Mouse (Mus musculus) testis, postnatal 14 days (tissue): ENCODE data around the gene S100a3.

Experiments used
- DNase-seq: peaks from one replicate; pipeline ENCODE4 v3.0.0; 2021; ENCODE audit warnings: low spot score

S100a3 gene

GRCm38 (mm10) chr3:90626266-90627021 is 66.1 kb downstream of the S100a3 start:
- no peak for DNase-seq

DNA sequence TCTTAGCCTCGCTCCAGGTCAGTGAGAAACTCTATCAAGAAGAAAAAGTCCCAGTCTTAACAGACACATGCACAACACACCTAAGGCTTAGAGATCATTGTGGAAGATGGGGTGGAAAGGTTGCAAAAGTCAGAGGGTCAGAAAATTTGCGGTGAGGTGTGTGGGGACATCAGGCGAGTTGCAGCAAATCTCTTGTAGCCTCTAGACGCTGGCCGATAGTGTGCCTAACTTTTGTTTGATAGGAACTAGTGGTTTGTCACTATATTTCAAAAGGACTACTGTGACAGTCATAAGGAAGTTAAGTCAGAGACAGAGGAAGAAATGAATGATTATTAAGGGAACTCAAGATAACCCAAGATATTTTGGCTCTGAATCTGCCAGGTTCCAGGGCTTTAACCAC is 67.0 kb downstream of the S100a3 start:
- no peak for DNase-seq

GRCm38 (mm10) chr3:90627807-90628206 is 67.4 kb downstream of the S100a3 start:
- DNase-seq = no peak

- DNase-seq = no peak
Observed at GRCm38 (mm10) chr3:90629298-90629697, 68.9 kb downstream of the S100a3 start.

- no peak for DNase-seq
Observed at GRCm38 (mm10) chr3:90631984-90632383, 71.6 kb downstream of the S100a3 start.

DNA sequence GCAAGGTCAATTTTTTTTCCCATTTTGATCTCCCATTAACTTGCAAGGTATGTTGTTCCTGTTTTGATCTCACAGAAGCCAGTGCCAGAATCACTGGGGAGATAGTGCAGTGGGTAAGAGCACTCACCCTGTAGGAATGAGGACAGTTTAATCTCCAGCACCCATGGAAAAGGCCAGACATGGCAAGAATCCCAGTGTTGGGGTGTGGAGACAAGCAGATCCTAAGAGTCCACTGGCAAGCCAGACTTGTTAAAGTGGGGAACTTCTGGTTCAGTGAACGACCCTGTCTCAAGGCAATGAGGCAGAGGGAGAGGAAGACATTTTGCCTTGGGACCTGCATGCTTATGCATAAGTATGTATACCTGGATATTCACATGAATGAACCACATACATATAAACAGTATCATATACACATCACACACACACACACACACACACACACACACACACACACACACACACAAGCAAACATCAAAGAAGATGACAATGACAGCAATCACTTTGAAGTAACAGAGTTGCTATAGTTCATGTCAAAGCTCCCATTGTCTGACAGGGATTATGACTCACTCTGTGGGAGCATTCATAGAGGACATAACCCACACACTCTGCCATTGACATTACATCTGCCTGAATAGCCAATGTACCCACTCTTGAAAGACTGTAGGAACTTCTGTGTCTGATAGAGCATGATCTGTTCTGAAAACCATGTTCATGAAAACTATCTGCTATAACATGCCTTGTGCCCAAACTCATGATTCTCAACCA is 78.3 kb downstream of the S100a3 start:
- DNase-seq = no peak

- DNase-seq = peak; percentile 27
Observed at GRCm38 (mm10) chr3:90639511-90640154, 79.3 kb downstream of the S100a3 start.

DNA sequence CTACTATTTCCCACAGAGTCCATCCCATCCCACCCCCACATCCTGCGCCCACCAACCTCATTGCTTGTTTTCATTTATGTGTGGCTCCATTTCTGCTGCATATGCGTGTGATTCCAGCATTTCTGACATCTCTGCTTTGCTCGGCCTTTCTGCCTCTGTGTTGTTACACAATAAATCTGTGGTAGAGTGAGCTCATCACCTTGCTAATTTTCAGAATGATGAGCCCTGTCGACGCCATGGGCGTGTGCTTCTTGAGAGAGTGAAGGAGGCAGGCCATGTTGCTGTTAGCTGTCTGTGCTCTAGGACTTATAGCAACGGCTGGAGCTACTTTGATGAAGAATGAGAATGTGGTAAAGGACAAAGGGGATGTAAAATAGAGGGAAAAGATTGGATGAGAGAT is 80.6 kb downstream of the S100a3 start:
- no peak for DNase-seq

- no peak for DNase-seq
Observed at GRCm38 (mm10) chr3:90644220-90644619, 83.8 kb downstream of the S100a3 start.

DNA sequence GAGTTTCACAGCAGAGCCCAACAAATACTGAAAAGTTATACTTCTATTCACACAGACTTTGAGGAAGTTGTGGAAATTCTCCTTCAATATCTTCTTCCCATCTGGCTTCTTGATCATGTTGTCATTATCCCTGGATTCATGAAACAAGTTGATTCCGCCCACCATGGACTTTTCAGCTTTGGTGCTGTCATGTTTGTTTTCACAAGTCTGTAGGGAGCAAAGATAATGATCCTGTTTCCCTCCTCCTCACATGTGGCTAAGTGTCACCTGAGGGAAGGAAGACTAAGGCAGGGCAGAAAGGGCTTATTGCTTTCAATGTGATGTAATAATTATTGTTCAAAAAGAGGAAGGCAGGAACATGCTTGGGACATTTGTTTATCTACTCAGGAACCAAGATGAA is 86.9 kb downstream of the S100a3 start:
- no peak for DNase-seq

GRCm38 (mm10) chr3:90648981-90649380 is 88.6 kb downstream of the S100a3 start:
- no peak for DNase-seq

GRCm38 (mm10) chr3:90649832-90650231 is 89.5 kb downstream of the S100a3 start:
- no peak for DNase-seq
